Mouse (Mus musculus) embryonic facial prominence, embryonic 12.5 days (tissue): ENCODE measurements around the gene Rasa2. TPM values are rescaled to one million over a fixed set of nuclear protein-coding genes. Genes with fewer than 3 reads are reported as not detected.
"Not testable (repeated sequence)": the region's sequence is repeated elsewhere in the genome, so short reads cannot be mapped to it uniquely, and the experiment has no call there.

Experiments used
- ATAC-seq: fragments of 200-750 bp; cut with Nextera tagmentation; 2 replicates; pipeline ENCODE4 v1.8.0; 2017; ENCODE audit not compliant: insufficient number of reproducible peaks, insufficient read depth, low FRiP score, low TSS enrichment
- H3K27ac ChIP-seq: fragments of 300-500 bp; sonication (generic); 2 replicates; pipeline ENCODE4 v1.5.1; 2016; ENCODE audit warnings: mild to moderate bottlenecking
- H3K27me3 ChIP-seq: fragments of 300-500 bp; sonication (generic); 2 replicates; pipeline ENCODE4 v1.6.1; 2016; ENCODE audit warnings: mild to moderate bottlenecking, moderate library complexity
- H3K36me3 ChIP-seq: fragments of 300-500 bp; sonication (generic); 2 replicates; pipeline ENCODE4 v1.6.1; 2016; ENCODE audit warnings: mild to moderate bottlenecking
- H3K4me1 ChIP-seq: fragments of 300-500 bp; sonication (generic); 2 replicates; pipeline ENCODE4 v1.6.1; 2016
- H3K4me2 ChIP-seq: fragments of 300-500 bp; sonication (generic); replicated peaks from 2 replicates; pipeline ENCODE4 v1.6.1; 2016; ENCODE audit warnings: mild to moderate bottlenecking, moderate library complexity
- H3K4me3 ChIP-seq: fragments of 300-500 bp; sonication (generic); 2 replicates; pipeline ENCODE4 v1.5.1; 2016; ENCODE audit warnings: mild to moderate bottlenecking
- H3K9ac ChIP-seq: fragments of 300-500 bp; sonication (generic); 2 replicates; pipeline ENCODE4 v1.6.1; 2016; ENCODE audit warnings: mild to moderate bottlenecking, moderate library complexity
- H3K9me3 ChIP-seq: fragments of 300-500 bp; sonication (generic); 2 replicates; pipeline ENCODE4 v1.6.1; 2016; ENCODE audit warnings: mild to moderate bottlenecking, moderate library complexity
- WGBS: fragments of 180-500 bp; shearing (Covaris S2); methylation state at CpG from one replicate; pipeline ENCODE4 v1.1.7; 2016; 5-methylcytosine and 5-hydroxymethylcytosine counted together
- polyA plus RNA-seq: library from polyadenylated mRNA; unstranded; fragments of >200 nt; fragmentation: Nextera tagmentation; extraction: Ambion mirVana; gene quantifications from 2 replicates; pipeline ENCODE4 v1.2.1, GENCODE M21; 2016

Gene Rasa2
- polyA plus RNA-seq, 1 experiment from 2014 or later: 23.9 TPM

GRCm38 (mm10) chr9:96536895-96537614 lies 94.4 kb downstream of the Rasa2 start:
- peak; percentile 81 for ATAC-seq
- Histone ChIP-seq H3K36me3 (no peaks in the 10 kb centered on the region), H3K9ac (peak overlapping the region; percentile 39), H3K4me1 (peaks cover 10% of the 10 kb centered on the region), H3K27ac (no peak overlapping the region), H3K4me2 (peak overlapping the region; percentile 55), H3K27me3 (no peaks in the 10 kb centered on the region), H3K4me3 (peak overlapping the region; percentile 33), H3K9me3 (no peaks in the 10 kb centered on the region)
- WGBS: 32% methylated on average over 37 of the region's 37 CpGs

DNA sequence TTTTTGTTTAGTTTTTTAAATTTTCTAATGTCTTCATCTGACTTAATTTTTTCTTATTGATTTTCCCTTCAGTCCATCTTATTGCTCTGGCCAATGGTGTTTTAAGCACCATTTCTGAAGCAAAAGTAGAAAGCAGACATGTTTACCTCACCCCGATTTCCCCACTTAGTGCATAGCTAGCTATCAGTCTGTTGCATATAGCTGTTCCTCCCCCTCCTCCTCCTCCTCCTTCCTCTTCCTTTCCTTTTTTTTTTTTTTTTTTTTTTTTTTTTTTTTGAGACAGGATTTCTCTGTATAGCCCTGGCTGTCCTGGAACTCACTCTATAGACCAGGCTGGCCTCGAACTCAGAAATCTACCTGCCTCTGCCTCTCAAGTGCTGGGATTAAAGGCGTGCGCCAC lies 95.3 kb downstream of the Rasa2 start:
- H3K27ac ChIP-seq, H3K36me3 ChIP-seq, ATAC-seq, H3K9me3 ChIP-seq, H3K27me3 ChIP-seq, H3K4me1 ChIP-seq, H3K4me3 ChIP-seq, H3K4me2 ChIP-seq, H3K9ac ChIP-seq: not testable (repeated sequence)
- 90% methylated on average over 4 of the region's 4 CpGs for WGBS

DNA sequence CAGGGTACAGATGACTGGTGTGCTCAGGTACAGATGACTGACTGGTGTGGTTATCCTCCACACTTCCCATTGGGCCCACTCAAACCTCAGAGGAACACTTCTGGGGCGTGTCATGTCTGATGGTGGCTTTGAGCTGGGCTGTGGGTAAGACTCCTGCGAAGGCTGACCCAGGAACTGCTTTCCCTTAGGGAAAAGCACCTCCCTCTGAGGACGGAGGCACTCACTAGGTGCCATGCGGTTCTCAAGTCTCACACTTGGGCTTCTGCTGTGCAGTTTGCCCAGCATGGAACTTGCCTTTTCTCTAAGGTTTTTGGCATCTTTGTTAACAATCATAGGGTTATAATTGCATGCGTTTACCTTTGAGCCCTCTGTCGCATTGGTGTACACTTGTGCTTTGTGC lies 96.0 kb downstream of the Rasa2 start:
- Histone ChIP-seq H3K27me3 (no peaks in the 10 kb centered on the region), H3K9me3 (no peaks in the 10 kb centered on the region), H3K4me2 (no peak overlapping the region), H3K4me3 (no peak overlapping the region), H3K27ac (no peak overlapping the region), H3K36me3 (no peaks in the 10 kb centered on the region), H3K4me1 (peaks cover 10% of the 10 kb centered on the region), H3K9ac (no peak overlapping the region)
- WGBS: 86% methylated on average over 6 of the region's 6 CpGs
- no peak for ATAC-seq

GRCm38 (mm10) chr9:96534256-96534655 lies 97.2 kb downstream of the Rasa2 start:
- Histone ChIP-seq H3K9ac (no peak overlapping the region), H3K27me3 (no peaks in the 10 kb centered on the region), H3K36me3 (no peaks in the 10 kb centered on the region), H3K27ac (no peak overlapping the region), H3K4me2 (no peak overlapping the region), H3K4me1 (peaks cover 10% of the 10 kb centered on the region), H3K9me3 (no peaks in the 10 kb centered on the region), H3K4me3 (no peak overlapping the region)
- WGBS: 86% methylated on average over 4 of the region's 4 CpGs
- no peak for ATAC-seq

DNA sequence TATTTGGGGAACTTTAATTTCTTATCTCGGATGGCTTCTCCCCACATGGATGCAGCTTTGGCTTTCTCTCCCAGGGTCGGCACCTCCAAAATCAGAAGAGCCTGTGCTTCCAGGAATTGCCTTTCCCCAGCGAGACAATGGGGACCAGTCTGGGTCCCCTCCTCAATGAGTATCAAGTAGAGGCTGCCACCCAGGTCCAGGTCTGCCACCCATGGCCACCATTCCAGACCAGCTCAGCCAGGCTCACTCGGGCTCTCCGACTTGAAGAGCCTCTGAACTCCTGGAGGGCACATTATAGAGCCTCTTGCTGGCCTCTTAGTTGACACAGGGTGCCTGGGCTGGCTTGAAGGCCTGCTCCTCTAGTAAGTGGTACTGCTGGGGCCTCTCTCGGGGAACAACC lies 97.9 kb downstream of the Rasa2 start:
- Histone ChIP-seq H3K36me3 (no peaks in the 10 kb centered on the region), H3K4me3 (no peak overlapping the region), H3K9ac (no peak overlapping the region), H3K27ac (no peak overlapping the region), H3K4me2 (no peak overlapping the region), H3K27me3 (no peaks in the 10 kb centered on the region), H3K9me3 (no peaks in the 10 kb centered on the region), H3K4me1 (peaks cover 10% of the 10 kb centered on the region)
- no peak for ATAC-seq
- WGBS: 71% methylated on average over 6 of the region's 6 CpGs

DNA sequence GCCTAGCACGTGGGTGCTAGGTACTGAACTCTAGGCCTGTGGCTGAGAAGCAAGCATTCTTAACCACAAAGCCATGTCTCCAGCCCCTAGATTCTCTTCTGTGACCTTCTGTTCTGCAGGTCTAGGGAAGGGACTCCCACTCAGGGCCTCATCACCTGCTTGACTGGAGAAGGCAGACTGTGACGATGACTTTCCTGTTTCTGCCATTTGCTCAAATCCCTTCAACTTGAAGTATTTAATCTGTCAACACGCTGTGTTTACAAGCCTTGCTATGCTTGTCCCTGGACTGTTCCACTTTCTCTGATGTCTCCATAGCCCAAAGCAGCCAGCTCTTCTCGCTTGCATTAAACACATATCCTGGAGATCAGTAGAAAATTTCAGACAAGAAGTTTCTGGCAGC lies 98.9 kb downstream of the Rasa2 start:
- Histone ChIP-seq H3K27ac (no peak overlapping the region), H3K27me3 (no peaks in the 10 kb centered on the region), H3K36me3 (no peaks in the 10 kb centered on the region), H3K4me2 (no peak overlapping the region), H3K9ac (no peak overlapping the region), H3K4me1 (peaks cover 9% of the 10 kb centered on the region), H3K4me3 (no peak overlapping the region), H3K9me3 (no peaks in the 10 kb centered on the region)
- ATAC-seq: no peak
- WGBS: 77% methylated on average over 4 of the region's 4 CpGs

- Histone ChIP-seq H3K36me3 (no peaks in the 10 kb centered on the region), H3K4me3 (no peak overlapping the region), H3K9me3 (no peaks in the 10 kb centered on the region), H3K4me1 (no peaks in the 10 kb centered on the region), H3K4me2 (no peak overlapping the region), H3K9ac (no peak overlapping the region), H3K27me3 (no peaks in the 10 kb centered on the region), H3K27ac (no peak overlapping the region)
- WGBS: 73% methylated on average over 11 of the region's 11 CpGs
- ATAC-seq: no peak
Observed at GRCm38 (mm10) chr9:96530674-96531081, 100.7 kb downstream of the Rasa2 start.

GRCm38 (mm10) chr9:96529961-96530673 lies 101.3 kb downstream of the Rasa2 start:
- Histone ChIP-seq H3K4me2 (no peak overlapping the region), H3K27ac (no peak overlapping the region)
- no peak for ATAC-seq

DNA sequence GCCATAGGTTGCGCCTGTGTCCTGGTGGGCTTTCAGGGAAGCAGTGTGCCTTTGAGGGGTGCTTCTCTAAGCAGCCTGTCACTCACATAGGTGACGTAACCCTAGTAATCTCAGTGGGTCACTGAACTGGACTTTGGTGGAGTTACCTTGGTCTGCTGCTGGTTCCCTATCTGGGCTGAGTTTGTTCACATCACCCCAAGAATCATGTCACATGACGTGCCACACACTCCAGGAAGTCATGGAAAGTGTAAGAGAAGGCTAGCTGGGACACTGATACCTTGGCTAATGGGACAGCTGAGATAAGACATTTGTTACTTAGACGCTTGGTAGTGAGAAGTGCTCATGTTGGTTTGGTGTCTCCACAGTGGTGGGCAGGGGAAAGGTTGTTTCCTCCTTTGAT lies 105.4 kb downstream of the Rasa2 start:
- Histone ChIP-seq H3K4me2 (no peak overlapping the region), H3K9ac (no peak overlapping the region), H3K27ac (no peak overlapping the region), H3K4me1 (peaks cover 6% of the 10 kb centered on the region; the same call in 1 of the 2 replicates), H3K9me3 (no peaks in the 10 kb centered on the region), H3K4me3 (no peak overlapping the region), H3K36me3 (no peaks in the 10 kb centered on the region), H3K27me3 (no peaks in the 10 kb centered on the region)
- no peak for ATAC-seq
- WGBS: 79% methylated on average over 4 of the region's 4 CpGs

More at GRCm38 (mm10) chr9:96529961-96530673, 101.3 kb downstream of the Rasa2 start:
- H3K9ac ChIP-seq: no peak overlapping the region
- no peak overlapping the region for H3K4me3 ChIP-seq
- no peaks in the 10 kb centered on the region for H3K9me3 ChIP-seq
- WGBS: 69% methylated on average over 10 of the region's 10 CpGs
- peaks cover 4% of the 10 kb centered on the region; the same call in 1 of the 2 replicates for H3K4me1 ChIP-seq
- H3K36me3 ChIP-seq: no peaks in the 10 kb centered on the region
- no peaks in the 10 kb centered on the region for H3K27me3 ChIP-seq

GRCm38 (mm10) chr9:96524972-96525506 lies 106.4 kb downstream of the Rasa2 start, which contains the start of gene Gm28729:
Gene Gm28729 (minus strand): TSS chr9:96525264.
- Histone ChIP-seq H3K9me3 (no peaks in the 10 kb centered on the region), H3K27me3 (no peaks in the 10 kb centered on the region), H3K4me3 (no peak within 1 kb of the TSS), H3K4me1 (peaks cover 6% of the 10 kb centered on the region; the same call in 1 of the 2 replicates), H3K9ac (no peak within 1 kb of the TSS), H3K36me3 (no peaks in the 10 kb centered on the region), H3K4me2 (no peak within 1 kb of the TSS), H3K27ac (no peak within 1 kb of the TSS)
- no peak; the same call in 1 of the 2 replicates for ATAC-seq
- WGBS: 41% methylated on average over 12 of the region's 12 CpGs

- Histone ChIP-seq H3K4me3 (no peak overlapping the region), H3K27ac (no peak overlapping the region), H3K9me3 (no peaks in the 10 kb centered on the region), H3K27me3 (no peaks in the 10 kb centered on the region), H3K36me3 (no peaks in the 10 kb centered on the region), H3K4me1 (peaks cover 6% of the 10 kb centered on the region; the same call in 1 of the 2 replicates), H3K9ac (no peak overlapping the region), H3K4me2 (no peak overlapping the region)
- WGBS: 89% methylated on average over 5 of the region's 5 CpGs
- ATAC-seq: no peak
Observed at GRCm38 (mm10) chr9:96523148-96523547, 108.3 kb downstream of the Rasa2 start.

DNA sequence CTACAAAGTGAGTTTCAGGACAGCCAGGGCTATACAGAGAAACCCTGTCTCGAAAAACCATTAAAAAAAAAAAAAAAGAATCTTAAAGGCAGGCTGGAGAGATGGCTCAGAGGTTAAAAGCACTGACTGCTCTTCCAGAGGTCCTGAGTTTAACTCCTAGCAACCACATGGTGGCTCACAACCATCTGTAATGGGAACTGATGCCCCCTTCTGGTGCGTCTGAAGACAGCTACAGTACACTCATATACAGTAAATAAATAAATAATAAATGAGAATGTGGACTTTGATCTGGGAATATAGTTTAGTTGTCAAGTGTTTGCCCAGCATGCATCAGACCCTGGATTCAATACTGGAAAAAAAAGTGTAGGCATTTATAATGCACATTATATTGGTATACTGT lies 109.8 kb downstream of the Rasa2 start:
- not testable (repeated sequence) for ATAC-seq, H3K4me2 ChIP-seq, H3K4me1 ChIP-seq, H3K4me3 ChIP-seq, H3K9ac ChIP-seq, H3K27ac ChIP-seq, H3K36me3 ChIP-seq, H3K9me3 ChIP-seq, H3K27me3 ChIP-seq
- whole genome bisulfite sequencing: 82% methylated on average over 2 of the region's 2 CpGs
